8 mouse cellular contexts compared by ENCODE assay signal in the genomic region with DNA sequence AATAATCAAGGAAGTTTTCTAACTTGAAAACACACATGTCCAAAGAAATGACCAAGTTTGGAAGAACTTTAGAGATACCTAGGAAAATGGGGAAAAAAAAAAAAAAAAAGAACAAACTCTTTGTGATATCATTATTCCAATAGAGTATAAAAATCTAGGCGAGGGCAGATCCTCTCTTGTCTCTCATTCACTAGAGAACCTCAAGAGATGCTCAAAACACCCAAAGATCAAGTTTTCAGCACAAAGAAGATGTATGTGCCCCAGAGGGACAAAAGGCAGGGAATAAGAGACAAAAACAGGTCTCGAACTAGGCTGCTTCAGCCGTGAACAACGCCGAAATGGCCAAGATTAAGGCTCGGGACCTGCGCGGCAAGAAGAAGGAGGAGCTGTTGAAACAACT. TPM values are rescaled to one million over a fixed set of nuclear protein-coding genes. Genes with fewer than 3 reads are reported as not detected.
DNase-seq lines count a peak whose midpoint lies in the region; ATAC-seq lines count a peak whose summit lies in the region.

A gene (plus strand): TSS at position 301 of the 400 bp plus-strand sequence.

- H3K27me3 ChIP-seq in liver, embryonic 11.5 days (replicated peaks; ENCODE audit: control insufficient read depth, insufficient read depth, low read length) = no peaks in the 10 kb centered on the region
- no peaks in the 10 kb centered on the region for H3K27me3 ChIP-seq in embryonic facial prominence, embryonic 15.5 days
- H3K27me3 ChIP-seq in heart, embryonic 16.5 days (ENCODE audit: control insufficient read depth, insufficient read depth, low read length) = no peaks in the 10 kb centered on the region
- no peaks in the 10 kb centered on the region for H3K27me3 ChIP-seq in neural tube, embryonic 13.5 days

- H3K4me3 ChIP-seq in liver, embryonic 11.5 days (ENCODE audit: low read depth, low read length) = no peak within 1 kb of the TSS
- no peak within 1 kb of the TSS for H3K4me3 ChIP-seq in embryonic facial prominence, embryonic 15.5 days (replicated peaks)
- no peak within 1 kb of the TSS for H3K4me3 ChIP-seq in heart, embryonic 16.5 days (ENCODE audit: low read length)
- H3K4me3 ChIP-seq in neural tube, embryonic 13.5 days = no peak within 1 kb of the TSS

- H3K4me1 ChIP-seq in liver, embryonic 11.5 days (replicated peaks; ENCODE audit: control insufficient read depth, insufficient read depth, low read length) = no peaks in the 10 kb centered on the region
- no peaks in the 10 kb centered on the region for H3K4me1 ChIP-seq in embryonic facial prominence, embryonic 15.5 days
- H3K4me1 ChIP-seq in heart, embryonic 16.5 days (ENCODE audit: control insufficient read depth, insufficient read depth, low read length) = no peaks in the 10 kb centered on the region
- H3K4me1 ChIP-seq in neural tube, embryonic 13.5 days (replicated peaks) = no peaks in the 10 kb centered on the region

- no peak within 1 kb of the TSS for H3K9ac ChIP-seq in liver, embryonic 11.5 days (ENCODE audit: low read depth, low read length)
- no peak within 1 kb of the TSS for H3K9ac ChIP-seq in embryonic facial prominence, embryonic 15.5 days
- no peak within 1 kb of the TSS for H3K9ac ChIP-seq in heart, embryonic 16.5 days (ENCODE audit: low read length)
- H3K9ac ChIP-seq in neural tube, embryonic 13.5 days = no peak within 1 kb of the TSS

- H3K27ac ChIP-seq in liver, embryonic 11.5 days (ENCODE audit: low read depth, low read length) = no peak within 1 kb of the TSS
- H3K27ac ChIP-seq in embryonic facial prominence, embryonic 15.5 days (replicated peaks) = no peak within 1 kb of the TSS
- no peak within 1 kb of the TSS for H3K27ac ChIP-seq in heart, embryonic 16.5 days (ENCODE audit: low read length)
- H3K27ac ChIP-seq in neural tube, embryonic 13.5 days (replicated peaks) = no peak within 1 kb of the TSS

- intact Hi-C loops in left cerebral cortex, postnatal 36 days (cut with DNase I) = no loop called here

- H3K36me3 ChIP-seq in liver, embryonic 11.5 days (ENCODE audit: control insufficient read depth, insufficient read depth, low read length) = no peaks in the 10 kb centered on the region
- H3K36me3 ChIP-seq in embryonic facial prominence, embryonic 15.5 days = no peaks in the 10 kb centered on the region
- no peaks in the 10 kb centered on the region for H3K36me3 ChIP-seq in heart, embryonic 16.5 days (ENCODE audit: control insufficient read depth, insufficient read depth)
- H3K36me3 ChIP-seq in neural tube, embryonic 13.5 days = no peaks in the 10 kb centered on the region

- WGBS in liver, embryonic 11.5 days = 89% methylated on average over 8 of the region's 8 CpGs
- WGBS in embryonic facial prominence, embryonic 15.5 days = 91% methylated on average over 8 of the region's 8 CpGs
- WGBS in heart, embryonic 16.5 days = 90% methylated on average over 8 of the region's 8 CpGs
- WGBS in neural tube, embryonic 13.5 days = 95% methylated on average over 8 of the region's 8 CpGs

- H3K4me2 ChIP-seq in liver, embryonic 11.5 days = no peak within 1 kb of the TSS
- no peak within 1 kb of the TSS for H3K4me2 ChIP-seq in embryonic facial prominence, embryonic 15.5 days (replicated peaks)
- no peak within 1 kb of the TSS for H3K4me2 ChIP-seq in heart, embryonic 16.5 days (ENCODE audit: low read depth, low read length)
- H3K4me2 ChIP-seq in neural tube, embryonic 13.5 days = no peak within 1 kb of the TSS

- 0 out of 2 replicates have a peak, but pooled peaks cover 2% of the 10 kb centered on the region for H3K9me3 ChIP-seq in liver, embryonic 11.5 days (ENCODE audit: control insufficient read depth, low read length)
- no peaks in the 10 kb centered on the region for H3K9me3 ChIP-seq in embryonic facial prominence, embryonic 15.5 days (replicated peaks)
- H3K9me3 ChIP-seq in heart, embryonic 16.5 days (replicated peaks; ENCODE audit: control insufficient read depth, low read length) = peaks cover 4% of the 10 kb centered on the region
- H3K9me3 ChIP-seq in neural tube, embryonic 13.5 days = no peaks in the 10 kb centered on the region

- DNase-seq in liver, embryonic 11.5 days (ENCODE audit: low spot score) = no peak
- DNase-seq in liver = no peak
- no peak for DNase-seq in left cerebral cortex, postnatal 36 days (ENCODE audit: low spot score in 2 of 2)
- DNase-seq in yolk sac, embryonic 10.5 days (ENCODE audit: low spot score) = no peak
- no peak for DNase-seq in kidney, postnatal 10 days

- ATAC-seq in liver, embryonic 11.5 days (replicated peaks; ENCODE audit: low FRiP score) = no peak
- ATAC-seq in embryonic facial prominence, embryonic 15.5 days (ENCODE audit: insufficient number of reproducible peaks, low FRiP score, low TSS enrichment, low read depth) = no peak
- no peak for ATAC-seq in heart, embryonic 16.5 days (replicated peaks; ENCODE audit: extremely low read depth, insufficient read depth, low FRiP score)
- ATAC-seq in neural tube, embryonic 13.5 days (ENCODE audit: low read depth) = no peak

RNA-seq across cellular contexts. Expression of the gene that starts here (rescaled TPM):
- 1,139 and 1,273 TPM in 2 replicates for polyA plus RNA-seq in liver, embryonic 11.5 days (2014; fragmentation: Nextera tagmentation; extraction: Ambion mirVana)
- polyA plus RNA-seq in embryonic facial prominence, embryonic 15.5 days (2015; fragmentation: Nextera tagmentation; extraction: Ambion mirVana) = 928 and 944 TPM in 2 replicates
- 469 and 612 TPM in 2 replicates for polyA plus RNA-seq in heart, embryonic 16.5 days (2015; fragmentation: Nextera tagmentation; extraction: Ambion mirVana)
- total RNA-seq in left cerebral cortex, postnatal 36 days (2021) = 100 to 1,000 TPM; 292 to 321 TPM
- polyA plus RNA-seq in neural tube, embryonic 13.5 days (2015; fragmentation: Nextera tagmentation; extraction: Ambion mirVana) = 638 and 804 TPM in 2 replicates
